Mouse (Mus musculus): ENCODE data around the gene A930004D18Rik. TPM values are rescaled to one million over a fixed set of nuclear protein-coding genes. Genes with fewer than 3 reads are reported as not detected.

A930004D18Rik gene
- total RNA-seq, 2 experiments from 2014 or later = 4.7 to 5.0 TPM

DNA sequence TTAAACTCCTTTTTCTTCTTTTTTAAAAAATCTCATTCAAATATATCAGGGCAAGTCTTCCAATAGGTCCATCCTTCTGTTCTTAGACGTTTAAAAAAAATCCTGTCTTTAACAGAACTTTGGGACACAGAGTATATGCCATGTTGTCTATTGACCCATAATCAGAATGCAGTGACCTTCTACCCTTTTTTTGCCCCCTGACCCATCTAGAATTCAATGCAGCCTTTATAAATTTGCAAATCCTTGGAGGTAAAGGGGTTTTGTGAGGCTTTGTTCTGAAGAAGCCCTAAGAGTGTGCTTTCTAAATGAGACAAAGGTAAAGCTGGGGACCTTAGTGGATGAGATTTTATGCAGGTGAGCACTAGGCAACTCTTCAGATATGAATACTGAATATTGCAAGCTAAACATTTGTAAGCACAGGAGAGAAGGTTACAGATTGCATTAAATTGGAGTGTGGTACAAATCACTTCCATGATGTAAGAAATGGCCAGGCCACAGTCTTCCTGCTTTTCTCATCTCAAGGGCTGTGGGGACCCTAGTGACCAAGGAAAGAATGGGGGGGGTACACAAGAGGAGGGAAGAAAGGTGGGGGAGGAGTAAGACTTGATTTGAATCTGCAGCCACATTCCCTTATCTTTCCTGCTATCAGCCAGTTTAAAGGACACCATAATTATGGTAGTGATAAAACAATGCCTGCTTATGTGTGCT lies 15.9 kb upstream of the A930004D18Rik start:
- DNase-seq = no peak

DNA sequence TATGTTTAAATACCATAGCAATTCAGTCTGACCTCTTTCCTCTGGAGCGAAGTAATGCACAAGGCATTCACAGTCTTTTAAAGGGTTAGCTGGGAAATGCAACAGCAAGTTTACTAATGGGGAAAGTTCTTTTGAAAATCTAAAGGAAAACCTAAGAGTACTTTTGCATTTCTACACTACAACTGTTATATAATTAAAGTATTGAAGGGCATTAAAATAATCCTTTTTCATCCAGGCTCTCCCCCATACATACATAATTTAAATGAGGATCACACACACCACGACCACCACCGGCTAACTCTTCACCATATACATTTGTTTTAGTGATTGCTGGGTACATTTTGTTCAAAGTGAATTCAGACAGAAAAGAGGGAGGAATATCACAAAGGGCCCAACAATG lies 15.0 kb upstream of the A930004D18Rik start:
- no peak for DNase-seq

DNA sequence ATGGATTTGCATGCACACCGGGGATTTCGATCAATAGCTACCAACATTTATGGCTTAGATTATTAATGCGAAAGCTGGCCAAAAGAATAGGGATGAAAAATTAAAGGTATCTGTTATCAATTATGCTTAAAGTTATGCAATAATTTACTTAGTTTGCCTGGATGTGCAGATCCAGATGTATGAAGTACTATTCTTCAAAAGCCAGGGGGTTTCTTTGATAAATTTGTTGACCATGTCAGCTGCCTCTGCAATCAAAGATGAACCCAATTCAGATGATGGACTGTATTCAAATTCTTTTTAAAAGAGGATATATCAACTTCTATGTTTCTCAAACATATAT lies 14.3 kb upstream of the A930004D18Rik start:
- no peak for DNase-seq

DNA sequence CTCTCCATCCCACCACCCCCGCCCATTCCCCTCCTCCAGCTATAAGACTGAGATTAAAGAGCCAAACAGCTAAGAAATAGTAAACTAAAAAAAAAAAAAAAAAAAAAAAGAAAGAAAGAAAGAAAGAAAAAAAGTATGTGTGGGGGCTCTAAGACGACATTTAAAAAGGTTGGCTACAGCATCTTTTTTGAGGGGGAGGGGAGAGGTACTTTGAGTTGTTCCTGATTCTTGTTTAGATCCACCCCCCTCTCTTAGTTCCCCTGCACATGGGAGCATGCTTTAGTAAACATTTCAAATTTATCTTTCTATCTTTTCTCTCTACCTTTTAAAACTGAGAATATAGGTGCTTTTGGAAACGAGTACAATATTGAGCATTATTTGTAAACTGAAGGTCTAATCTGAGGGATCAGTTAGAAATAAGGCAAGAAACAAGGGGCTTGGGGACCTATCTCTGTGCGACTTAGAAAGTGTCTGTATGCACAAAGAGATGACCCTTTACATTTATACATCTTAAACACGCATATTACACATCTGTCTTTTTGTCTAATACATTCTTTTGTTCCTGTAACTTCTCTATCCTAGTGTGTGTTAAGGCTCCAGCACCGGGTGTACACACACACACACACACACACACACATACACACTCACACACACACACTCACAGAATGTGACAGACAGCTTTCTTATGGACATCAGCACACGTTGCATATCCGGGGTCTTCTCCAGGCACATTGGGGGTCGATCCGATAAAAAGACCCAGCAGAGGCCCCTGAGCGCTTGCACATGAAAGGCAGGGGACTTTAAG lies 13.7 kb upstream of the A930004D18Rik start:
- no peak for DNase-seq

DNA sequence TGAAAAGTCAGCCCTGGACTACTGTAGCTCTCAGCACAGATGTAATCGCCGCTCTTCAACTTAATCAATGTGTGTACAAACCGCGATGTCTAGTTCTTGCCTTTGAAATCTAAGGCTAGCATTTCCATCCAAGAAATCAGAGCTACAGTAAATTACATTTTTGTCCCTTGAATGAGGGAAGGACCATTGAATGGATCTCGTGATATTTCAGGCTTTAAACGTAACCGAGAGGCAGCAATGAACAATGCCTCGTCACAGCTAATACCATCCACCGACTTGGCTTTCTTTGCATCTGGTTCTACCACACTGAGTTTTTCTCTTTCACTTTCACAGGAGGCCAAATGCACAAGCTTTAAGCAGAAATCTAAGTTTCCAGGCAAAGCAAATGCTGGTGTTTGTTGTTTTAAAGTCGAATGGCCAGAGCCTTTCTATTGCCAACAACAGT lies 13.0 kb upstream of the A930004D18Rik start:
- no peak for DNase-seq

DNA sequence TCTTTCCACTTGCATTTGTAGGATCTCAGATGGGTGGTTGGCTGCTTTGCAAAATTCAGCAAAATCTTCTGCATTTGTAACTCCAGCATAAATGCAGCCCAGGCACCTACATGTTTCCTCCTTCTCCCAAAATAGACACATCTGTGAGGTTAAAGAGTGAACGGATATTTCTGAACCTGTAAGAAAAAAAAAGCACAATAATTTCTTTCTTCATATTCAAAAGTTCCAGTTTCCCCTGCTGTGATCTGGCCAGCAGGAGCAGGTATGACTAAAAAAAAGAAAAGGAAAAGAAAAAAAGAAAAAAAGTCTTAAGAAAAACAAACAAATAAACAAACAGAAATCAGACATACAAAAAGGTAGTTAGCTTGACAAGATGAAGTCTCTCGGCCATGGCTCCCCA lies 12.5 kb upstream of the A930004D18Rik start:
- no peak for DNase-seq

DNA sequence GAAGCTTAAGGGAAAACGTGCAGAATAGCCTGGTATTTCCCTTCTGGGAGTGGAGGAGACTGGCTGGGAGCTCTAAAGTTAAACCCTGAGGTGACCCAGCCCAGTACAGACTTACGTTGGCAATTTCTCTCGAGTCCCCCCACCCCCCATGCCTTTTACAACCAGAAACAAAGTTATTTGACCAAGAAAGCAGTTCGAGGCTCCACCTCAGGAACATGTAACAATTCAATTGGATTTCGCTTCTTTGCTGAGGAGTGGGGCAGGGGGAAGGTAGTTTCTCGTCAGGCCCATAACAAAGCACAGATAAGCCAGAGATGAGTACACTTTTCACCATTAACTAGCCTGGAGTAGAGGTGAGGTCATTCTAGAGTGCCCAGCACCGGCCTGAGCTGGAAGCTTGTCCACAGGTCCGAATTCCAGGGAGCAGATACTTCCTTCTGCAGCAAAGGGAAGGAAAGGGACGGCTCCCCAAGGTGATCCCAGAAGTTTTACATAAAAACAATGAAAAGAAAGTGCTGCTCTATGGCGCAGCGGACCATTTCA lies 11.8 kb upstream of the A930004D18Rik start:
- DNase-seq = no peak

DNA sequence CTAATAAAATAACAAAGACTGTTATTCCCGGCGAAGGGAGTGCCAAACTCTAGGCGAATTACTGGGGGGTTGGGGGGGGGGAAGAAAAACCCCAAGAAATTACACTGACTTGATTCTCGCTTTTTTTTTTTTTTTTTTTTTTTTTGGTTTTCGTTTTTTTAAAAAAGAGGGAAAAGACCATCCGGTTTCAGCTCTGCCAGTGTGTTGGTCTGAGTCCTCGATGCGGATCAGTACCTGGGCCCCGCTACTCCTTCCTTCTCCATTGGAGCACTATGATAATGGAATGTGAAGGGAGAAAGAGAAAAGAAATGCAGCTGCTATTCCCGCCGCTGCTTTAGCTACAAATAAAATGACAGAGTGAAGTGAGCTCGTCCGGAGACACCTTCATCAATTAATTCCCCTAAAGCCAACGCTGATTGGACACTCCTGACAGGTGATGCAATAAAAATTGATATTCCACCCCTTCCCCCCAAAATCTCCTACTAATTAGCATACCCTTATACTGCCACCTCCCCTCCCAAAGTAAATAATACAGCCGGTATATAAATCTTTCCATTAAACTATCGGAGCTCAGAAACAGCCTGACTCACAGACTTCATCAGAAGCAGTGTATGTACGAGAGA lies 11.0 kb upstream of the A930004D18Rik start, which contains the start of gene Skida1:
Skida1 (minus strand) TSS at position 599 of the 623 bp plus-strand sequence.
- DNase-seq = no peak

DNA sequence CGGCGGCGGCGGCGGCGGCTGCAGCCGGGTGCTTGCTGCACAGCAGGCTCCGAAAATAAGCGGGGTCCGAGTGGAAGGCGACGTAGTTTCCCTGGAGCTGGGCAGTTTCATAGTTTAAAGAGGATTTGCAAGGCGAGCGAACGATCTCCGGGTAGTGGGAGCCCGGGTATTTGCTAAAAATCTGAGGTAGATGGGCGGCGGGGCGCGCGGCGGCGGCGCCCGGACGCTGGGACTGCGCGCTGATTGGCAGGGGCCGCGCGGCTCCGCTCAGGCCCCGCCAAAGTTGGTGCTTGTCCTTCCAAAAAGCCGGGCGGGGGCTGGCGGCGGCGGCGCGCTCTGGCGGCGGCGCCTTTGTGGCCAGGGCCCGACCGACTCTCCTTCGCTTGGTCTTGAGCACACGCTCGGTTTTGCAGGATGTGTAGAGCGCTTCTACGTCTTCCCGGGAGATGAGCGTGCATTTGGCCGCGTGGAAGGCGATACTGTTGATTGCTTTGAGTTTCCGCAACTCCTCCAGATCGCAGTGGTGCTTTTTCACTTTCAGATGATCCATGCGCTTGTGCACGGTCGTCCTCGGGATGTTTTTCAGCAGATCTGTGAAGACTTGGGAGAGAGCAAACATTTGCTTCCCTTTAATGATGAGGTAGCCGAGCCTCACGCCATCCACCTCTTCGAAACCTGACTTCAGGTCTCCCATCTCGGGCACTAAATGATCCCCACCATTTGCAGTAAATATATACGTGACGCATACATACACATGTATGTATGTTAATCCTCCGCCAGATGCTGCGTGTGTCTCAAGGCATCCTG lies 10.3 kb upstream of the A930004D18Rik start:
- peak; percentile 82 for DNase-seq

DNA sequence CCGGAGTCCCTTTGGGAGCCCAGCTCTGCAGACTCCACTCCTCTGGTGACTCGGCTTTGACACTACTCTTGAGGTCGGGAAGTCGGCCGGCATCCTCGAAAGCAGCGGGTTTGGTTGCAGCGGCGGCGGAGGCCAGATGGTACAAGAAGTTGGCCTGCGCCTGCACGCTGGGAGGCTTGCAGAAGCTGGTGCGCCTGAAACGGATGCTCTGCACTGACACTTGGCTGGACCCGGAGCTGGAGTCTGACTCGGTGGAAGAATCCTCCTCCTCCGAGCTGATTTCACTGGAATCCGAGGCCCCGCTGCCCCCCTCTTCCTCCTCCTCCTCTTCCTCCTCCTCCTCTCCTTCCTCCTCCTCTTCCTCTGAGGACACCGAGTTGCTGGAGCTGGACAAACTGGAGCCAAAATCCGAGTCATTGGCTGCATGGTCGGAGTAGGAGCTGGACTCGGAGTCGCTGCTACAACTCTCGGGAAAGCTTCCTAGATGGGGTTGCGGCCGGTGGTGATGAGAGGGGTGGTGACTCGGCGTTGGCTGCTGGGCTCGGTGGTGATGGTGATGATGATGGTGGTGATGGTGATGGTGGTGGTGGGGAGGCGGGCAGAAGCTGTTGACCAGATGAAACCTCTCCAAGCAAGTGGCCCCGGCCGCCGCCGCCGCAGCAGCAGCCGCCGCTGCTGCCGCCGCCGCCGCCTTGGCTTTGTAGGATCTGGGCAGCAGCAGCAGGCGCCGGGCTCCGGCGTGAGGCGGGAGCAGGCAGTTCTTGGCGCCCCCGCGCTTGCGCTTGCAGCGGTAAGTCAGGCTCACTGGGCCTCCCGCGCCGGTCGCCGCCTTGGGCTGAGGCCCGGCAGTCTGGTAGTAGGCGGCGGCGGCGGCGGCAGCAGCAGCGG lies 9.5 kb upstream of the A930004D18Rik start:
- peak; percentile 73 for DNase-seq

DNA sequence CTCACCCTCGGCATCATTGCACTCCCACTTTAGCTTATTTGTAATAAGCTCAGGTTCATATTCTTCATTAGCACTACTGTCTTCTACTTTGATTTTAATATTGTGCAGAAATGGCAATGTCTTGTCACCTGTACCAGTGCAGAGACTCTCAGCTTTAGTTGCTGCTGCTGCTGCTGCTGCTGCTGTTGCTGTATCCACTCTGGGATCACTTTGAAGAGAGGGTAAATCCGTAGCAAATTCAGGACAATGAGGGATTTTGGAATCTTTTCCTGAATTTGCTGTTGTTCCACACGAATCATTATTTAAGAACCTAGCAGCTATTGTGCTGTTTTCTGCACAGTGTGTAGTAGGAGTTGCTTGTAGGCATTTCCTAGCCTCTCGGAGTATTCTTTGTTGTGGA lies 8.6 kb upstream of the A930004D18Rik start:
- no peak for DNase-seq

DNA sequence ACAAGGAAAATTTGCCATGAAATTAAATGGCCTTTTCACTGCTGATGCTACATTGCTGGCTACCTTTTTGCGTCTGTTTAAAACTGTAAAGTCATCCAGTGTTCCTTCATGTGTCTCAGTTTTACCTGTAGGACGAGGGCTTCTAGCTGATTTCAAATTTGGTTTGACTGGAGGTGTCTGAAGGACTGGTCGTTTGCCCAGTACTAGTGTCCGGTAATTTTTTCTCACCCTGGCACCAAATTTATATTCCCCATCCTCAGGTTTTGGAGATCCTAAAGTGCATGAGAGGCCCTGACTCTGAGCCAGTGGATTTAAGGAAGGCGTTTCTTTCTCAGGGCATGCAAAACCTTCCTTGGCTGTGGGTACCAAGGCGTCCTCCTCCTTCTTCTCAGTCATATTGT lies 8.2 kb upstream of the A930004D18Rik start:
- no peak for DNase-seq

DNA sequence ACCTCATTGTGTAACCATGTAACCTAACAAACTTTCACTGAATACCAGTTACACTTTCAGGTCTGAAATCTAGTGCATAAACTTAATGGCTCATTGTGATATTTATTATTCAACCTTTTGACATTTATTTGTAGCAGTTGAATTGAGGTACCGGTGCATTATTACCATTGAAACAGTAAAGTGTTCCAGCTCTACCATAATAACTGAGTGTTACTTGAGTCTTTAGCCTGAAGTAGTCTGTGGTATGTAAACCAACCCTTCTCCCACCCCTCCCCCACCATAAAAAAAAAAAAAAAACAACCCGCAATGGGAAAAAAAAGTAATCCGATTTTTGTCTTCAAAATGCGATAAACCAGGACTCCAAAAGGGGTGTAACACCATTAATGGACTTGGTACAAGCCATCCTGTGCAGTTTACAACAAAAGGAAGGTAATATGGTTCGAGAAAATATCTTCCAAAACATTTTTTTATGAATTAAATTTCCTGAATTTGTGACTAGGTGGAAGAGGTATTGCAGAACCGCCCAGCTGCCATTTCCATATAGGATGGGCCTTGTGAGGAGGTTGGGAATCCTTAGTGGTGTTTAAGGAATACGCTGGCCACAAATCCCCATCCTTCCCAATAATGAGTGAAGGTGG lies 7.7 kb upstream of the A930004D18Rik start:
- DNase-seq = no peak

DNA sequence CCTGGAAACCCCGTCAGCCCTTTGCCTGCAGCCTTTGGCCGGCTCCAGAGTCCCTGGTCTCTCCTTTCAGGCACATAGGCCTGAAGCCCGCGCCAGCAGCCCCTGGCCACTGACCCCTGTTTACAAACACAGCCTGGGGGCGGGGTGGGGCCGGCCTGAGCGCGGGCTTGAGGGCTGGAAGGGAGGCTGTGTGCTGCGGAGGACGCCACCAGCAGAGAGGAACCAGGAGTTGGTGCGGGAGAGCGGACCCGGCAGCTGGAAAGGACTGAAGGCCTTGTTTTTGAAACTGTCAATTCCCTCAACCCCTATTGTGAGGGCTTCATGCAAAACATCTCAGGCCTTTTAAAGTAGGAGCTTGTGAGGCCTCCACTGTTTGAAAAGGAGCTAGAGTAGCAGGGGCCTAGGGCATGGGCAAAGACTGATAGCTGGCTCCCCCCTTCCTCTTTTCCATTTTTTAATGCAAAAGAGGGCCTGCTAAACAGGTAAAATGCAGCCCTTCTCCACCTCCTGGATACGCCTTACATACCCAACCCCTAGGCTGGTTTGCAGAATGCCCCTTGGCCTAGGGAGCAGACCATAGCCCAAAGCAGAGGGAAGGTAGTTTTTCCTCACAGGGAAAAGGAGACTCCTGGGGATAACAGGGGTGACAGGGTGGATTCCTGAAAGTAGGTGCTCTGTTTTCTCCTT lies 3.8 kb upstream of the A930004D18Rik start:
- DNase-seq = no peak

DNA sequence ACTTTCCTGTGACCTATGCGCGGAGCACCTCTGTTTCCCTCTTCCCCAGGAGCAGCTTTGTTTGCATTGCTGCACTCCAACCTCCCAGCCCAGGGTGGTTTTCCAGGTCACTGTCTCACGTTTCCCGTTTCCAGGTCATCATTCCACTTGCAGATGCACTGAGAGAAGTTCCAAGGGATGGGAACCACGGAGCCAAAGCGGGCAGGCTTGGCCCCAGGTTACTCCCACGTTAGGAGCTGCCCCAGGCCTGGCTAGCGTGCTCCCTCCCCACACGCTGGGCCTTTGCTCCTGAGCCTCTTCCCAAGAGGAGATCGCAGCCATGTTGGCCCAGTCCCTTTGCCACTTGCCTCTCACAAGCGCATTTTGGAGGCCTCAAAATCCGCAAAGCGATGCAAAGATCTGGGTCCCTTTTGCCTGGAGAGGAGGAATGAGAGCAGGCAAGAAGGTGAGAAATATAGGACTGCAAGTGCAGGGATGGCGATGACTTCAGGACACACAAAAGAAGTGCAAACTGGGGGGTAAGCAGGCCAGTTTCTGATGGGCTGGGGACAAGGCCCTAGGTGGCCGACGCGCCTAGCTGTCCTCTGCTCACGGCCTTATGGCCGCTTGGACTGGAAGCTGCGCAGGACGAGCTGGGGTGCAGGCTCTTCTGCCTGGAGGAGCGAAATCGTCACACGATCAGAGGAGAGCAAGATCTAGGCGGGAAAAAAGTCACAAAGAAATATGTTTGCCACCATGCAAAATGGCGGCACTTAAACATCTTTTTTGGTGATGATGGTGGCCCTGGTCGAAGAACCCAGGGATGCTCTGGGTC lies 3.0 kb upstream of the A930004D18Rik start:
- peak; percentile 7 for DNase-seq

DNA sequence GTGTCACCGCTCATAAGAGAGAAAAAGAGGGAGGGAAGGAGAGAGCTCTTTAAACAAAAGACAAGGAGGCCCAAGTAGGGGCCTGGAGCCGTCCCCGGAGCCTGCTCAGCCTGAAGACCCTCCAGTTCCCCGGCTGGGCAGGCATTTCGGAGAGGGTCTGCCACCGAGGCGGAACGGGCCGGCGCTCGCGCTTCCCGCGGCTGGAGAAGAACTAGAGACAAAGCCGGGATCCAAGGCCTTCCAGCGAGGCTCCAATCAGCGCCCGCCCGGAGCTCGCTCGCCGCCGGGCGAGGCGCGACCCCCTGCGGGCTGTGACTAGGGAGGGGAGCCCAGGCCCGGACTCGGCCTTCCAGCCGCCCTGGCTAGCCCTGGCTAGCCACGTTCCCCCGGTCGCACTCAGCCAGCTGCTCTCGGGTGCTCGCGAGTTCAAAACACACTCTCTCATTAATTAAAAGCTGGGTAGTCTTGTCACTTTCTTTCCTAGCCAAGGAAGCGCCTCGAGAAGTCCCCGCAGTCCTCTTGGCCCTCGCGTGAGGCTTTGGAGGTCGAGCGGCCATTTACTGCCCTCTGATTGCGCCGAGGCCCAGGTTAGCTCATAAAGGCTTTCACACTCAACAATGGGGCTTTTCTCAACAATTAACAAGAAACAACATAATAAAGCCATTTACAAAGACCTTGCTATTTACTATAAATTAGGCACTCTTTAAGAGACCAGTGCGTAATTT lies 2.2 kb upstream of the A930004D18Rik start:
- DNase-seq = peak; percentile 47

DNA sequence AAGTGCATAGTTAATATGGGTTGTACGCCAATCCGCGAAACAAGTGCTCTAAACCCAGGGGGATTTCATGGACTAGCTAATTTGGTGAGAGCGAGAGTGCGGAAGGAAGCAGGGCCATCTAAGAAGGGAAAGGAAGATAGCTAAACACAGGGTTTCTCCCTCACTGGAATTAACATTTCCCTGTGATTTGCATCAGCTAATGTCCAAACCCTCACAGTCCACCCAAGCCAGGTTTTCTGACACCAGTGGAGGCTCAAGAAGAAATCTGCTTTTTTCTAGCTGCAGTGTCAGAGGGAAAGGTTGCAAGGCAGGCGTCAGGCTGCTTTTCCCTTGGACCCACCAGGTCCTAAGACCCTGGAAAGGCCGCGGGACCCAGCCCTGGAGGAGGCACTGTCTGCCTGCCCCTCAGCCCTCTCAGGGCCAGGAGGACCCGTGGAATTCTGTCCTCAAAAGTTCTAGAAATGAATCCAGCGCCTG lies 1.4 kb upstream of the A930004D18Rik start:
- no peak for DNase-seq

DNA sequence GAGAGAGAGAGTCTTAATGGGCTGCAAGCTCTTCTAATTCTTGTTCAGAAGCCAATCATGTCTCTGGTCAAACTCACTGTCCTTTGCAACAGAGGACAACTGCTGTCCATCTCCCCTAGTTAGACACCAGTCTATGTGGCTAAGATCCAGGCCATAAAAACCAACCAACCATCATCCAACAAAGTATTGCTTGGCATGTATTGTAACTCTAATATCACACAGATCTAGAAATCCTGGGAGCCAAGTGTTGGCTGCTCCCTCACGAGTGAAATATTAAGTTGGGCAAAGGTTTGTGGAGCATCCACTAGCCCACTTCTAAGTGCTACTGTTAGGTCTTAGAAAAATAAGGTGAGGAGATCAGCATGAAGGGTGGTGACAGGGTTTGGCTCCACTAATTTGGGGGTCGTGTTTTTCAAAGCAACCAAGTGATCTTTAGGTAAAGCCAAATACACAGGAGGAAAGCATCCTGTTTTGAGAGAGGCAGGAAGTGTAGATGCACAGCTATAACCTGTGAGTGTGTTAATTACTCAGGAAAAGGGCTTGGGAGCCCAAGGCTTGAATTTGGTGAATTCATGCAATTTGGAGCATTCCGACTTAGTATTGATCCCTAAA lies 710 bp upstream of the A930004D18Rik start:
- no peak for DNase-seq

Measured in heart, postnatal 4 days (tissue).